Mouse (Mus musculus): ENCODE measurements around the gene St7.

St7 gene

DNA sequence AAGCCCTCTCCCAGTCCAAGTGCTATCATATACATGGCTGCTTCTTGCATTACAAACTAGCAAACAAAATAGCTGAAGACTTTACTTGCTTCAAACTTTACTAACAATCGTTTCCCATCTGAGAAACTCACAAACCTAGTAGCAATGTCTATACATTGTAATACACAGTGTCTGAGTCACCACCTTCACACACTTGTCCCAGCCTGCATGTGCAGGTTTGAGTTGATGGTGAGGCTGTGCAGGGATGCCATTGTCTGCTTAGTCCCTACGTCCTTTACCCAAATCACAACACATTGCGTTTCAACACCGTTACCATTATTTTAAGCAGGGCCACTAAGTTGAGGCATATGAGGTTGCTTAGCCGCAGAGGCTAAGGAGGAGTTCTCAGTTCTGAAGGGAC lies 26.7 kb downstream of the St7 start:
- DNase-seq (ENCODE audit: inconsistent age in 2 of 2, low spot score in 1 of 2) = no peak

DNA sequence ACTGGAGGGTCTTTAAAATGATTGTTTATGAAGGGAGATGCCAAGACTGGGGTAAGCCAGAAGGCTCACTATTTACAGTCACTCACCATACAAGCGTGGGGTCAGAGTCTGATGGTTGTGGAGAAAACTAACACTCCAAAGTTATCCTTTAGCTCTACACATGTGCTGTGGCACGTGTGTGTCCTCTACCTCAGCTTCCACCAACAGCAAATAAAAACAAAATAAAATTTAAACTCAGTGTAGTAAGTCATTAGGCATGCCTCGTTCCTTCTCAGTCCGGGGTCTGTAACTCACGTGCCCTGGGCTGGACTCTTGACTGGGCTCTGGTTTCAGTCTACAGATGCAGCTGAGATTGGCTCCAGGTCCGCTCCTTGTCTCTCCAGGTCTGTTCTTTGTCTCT lies 27.3 kb downstream of the St7 start:
- DNase-seq (ENCODE audit: inconsistent age in 2 of 2, low spot score in 1 of 2) = no peak

DNA sequence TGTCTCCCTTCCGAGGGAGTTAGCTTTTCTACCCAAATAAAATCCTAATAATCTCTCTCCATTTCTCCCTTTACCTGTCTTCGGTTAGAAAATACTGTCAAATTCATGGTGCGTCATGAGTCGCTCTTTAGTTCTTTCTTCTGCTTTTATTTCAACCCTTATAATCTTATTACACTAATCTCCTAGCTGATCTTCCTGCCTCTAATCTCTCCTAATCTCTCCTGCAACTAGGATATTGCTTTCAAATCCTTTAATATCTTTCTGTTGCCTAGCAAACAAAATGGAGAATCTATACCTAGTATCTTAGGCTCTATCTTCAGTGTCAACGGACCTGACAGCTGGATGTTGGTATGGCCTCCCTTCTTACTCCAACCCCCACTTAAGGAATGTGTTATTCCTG lies 29.0 kb downstream of the St7 start:
- DNase-seq (ENCODE audit: inconsistent age in 2 of 2, low spot score in 1 of 2) = no peak

DNA sequence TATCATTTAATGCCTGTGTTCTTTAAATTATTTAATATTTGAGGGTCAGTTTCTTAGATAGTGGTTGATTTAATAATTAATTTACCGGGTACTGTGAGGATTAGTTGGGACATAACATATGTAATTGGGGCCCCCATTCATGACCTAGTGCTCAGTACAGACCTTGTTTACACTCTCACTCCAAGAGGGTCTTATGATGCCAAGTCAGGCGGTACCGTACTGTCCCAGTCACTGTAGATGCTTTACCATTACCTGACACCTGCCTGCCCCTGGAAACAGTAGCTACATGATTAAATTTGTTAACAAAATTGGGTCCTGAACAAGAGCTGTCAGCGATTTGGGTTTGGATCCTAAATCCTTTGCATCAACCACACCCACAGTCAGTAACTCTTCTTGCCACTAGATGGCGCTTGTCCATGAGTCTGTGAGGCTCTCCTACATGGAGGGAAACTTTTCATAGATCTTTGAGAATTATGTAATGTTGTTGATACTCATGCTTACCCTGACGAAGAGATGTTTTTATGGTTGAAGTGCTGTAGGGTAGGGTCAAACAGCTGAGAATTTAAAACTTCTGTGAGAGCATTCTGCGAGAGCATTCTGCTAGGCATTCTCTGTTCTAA lies 33.2 kb downstream of the St7 start:
- peak; percentile 53 to 87 for DNase-seq (ENCODE audit: inconsistent age in 2 of 2, low spot score in 1 of 2)

DNA sequence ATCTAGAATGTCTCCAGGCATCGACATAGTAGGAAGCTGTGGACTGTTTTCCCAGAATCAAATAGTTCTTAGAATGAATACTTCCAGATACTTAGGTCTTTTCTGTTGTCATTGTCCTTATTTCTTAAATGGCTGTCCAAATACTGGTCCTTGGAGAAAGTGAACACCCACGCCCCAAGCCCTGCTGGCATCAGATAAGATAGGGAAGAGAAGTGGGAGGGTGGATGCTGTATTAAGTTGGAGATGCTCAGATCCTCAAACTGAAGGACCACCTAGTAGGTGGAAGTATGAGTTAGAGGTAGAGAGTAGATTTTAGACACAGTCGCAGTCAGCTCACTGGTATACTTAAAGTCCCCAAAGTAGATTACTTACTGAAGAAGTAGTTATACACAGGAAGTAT lies 34.5 kb downstream of the St7 start:
- no peak for DNase-seq (ENCODE audit: inconsistent age in 2 of 2, low spot score in 1 of 2)

DNA sequence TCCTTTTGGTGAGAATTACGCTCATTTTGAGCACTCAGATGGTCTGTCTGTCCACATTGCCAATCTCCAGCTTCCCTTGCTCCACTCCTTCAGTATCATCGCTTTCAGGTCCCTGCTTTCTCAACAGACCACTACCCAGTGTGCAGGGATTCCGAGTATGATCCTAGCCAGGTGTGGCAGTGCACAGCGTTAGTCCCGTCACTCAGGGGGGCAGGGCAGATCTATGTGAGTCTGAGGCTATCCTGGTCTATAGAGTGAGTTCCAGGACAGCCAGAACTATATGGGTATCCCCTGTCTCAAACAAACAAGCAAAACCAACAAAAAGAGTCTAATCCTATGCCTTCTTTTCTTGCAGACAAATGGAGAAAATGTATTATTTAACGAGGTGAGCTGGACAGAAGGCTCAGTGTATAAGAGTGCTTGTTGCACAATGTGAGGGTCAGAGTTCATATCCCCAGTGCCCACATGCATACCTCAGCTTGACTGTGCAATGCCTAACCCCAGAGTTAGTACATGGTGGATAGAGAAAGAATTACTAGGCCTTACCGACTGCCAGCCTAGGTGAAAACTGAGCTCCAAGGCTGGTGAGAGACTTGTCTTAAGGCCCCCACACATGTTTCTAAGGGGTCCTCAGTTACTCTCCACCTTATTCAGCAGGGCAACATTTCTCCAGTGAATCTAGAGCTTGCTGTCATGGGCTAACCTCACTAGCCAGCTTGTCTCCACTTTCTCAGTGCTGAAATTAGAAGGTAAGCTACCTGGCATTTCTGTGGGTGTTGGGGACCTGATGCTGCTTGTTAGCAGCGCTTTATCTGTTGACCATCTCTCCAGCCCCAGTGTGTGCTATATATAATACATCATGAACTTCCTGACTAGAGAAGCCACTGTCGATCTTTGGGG lies 35.4 kb downstream of the St7 start:
- DNase-seq (ENCODE audit: inconsistent age in 2 of 2, low spot score in 1 of 2) = no peak

DNA sequence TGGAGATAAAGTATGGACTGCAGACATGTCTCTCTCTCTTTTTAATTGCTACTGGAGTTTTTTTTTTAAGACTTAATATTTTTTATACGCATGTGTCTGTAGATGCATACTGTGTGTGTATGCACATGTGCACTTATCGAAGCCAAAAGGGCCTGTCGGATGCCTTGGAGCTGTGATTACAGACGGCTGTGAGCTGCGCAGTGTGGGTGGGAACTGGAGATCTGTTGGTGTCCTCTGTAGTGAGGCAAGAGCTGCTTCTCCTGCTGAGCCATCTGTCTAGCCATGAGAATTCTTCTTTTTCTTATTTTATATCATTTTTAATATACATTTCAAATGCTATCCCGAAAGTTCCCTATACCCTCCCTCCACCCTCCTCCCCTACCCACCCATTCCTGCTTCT lies 37.4 kb downstream of the St7 start:
- no peak for DNase-seq (ENCODE audit: inconsistent age in 2 of 2, low spot score in 1 of 2)

DNA sequence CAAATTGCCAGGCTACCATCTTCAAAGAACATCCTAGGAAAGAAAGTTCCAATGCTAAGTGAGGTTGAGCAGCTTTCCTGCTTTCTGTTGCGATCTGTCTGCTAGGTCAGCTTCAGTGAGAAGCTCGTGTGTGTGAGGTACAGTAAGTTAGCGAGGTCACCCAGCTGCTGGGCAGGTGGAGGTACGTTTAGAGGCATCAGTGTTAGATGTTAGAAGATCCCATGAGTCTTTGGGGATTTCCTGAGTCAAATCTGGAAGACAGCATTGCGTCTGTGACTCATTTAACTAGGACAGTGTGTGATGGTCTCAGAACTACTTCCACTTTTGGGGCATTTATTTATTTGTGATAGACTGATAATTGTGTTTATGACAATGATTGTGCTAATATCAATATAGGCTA lies 39.0 kb downstream of the St7 start:
- no peak for DNase-seq (ENCODE audit: inconsistent age in 2 of 2, low spot score in 1 of 2)

DNA sequence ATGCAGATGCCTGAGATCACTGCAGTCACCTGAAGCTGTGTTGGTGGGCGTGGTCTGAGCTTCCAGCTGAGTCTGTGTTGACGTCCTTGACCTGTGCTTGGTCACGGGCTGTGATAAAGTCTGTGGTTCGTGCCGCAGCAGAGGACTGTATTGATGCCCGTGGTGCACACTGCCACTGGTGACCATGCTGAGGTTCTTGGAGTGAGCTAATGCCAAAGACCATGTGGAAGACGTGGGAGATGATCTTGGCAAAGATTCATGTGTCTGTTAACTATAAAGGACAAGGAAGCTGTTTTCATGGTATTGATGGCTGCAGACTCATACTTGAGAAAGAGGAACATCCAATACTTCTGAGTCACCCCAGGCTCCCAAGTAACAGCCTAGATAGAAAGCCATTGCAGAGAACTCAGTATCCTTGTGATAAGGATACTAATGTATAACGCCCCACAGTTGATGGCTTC lies 41.2 kb downstream of the St7 start:
- peak; percentile 19 to 35 for DNase-seq (ENCODE audit: inconsistent age in 2 of 2, low spot score in 1 of 2)

DNA sequence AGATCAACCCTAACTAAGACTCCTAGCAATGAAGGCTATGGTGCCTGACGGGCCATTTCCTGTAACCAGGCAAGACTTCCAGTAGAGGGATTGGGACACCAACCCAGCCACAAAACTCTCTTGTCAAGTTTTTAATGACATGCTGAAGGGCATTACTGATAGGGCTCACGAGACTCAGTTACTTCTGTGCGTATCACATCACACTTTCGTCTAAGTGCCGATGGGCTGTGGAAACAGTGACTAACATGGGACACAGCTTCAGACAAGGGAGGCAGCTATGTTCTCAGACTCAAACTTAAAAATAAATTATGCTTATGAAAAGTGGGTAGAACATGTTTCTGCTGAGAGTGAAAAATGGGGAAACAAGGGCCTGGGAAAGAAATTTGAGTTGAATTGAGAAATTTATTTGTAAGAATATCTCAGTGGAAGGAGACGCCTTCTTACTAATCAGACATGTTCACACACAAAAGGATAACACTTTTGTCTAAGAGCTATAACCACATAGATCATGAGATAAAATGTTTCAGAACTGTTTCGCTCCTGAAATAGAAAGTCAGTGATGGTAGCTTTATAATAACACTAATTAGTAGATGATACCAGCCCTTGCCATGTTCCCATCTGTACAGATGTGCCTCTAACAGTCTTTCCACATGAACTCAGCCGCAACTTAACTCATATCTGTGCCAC lies 44.7 kb downstream of the St7 start:
- DNase-seq (ENCODE audit: inconsistent age in 2 of 2, low spot score in 1 of 2) = no peak

DNA sequence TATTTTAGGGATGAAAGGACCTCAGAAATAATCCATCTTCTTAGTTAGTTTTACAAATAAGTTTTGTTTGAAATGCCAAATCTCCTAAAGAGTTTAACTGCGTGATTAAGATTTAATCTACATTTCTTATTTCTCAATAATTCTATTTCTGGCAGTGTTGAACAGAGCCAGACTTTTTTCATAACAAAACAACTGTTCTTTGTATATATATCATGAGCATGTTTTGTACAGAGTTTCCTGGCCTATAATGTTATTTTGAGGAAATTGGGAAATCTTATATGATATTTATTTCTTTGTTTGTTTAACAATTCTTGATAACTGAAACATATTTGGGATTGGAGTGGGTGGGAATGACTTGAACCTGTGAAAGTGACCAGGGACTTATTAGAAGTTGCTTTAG lies 47.4 kb downstream of the St7 start:
- no peak for DNase-seq (ENCODE audit: inconsistent age in 2 of 2, low spot score in 1 of 2)

DNA sequence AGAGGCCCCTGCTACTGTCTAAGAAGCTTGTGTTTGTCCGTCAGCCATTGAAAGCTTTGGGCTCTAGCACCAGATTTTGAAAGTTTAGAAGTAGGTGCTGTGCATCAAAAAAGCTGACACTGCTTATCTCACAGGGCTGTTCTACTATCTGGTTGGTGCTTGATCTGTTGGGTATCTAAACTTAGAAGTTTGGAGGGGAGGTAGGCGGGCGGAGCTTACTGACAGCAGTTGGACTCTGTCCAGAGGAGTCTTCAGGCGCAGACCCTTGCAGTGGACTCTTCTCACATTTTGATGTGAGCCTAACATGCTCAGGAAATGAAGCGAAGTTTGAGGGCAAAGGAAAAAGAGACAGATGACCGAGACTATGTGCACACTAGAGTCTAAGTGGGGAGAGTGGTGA lies 48.9 kb downstream of the St7 start:
- DNase-seq (ENCODE audit: inconsistent age in 2 of 2, low spot score in 1 of 2) = no peak

DNA sequence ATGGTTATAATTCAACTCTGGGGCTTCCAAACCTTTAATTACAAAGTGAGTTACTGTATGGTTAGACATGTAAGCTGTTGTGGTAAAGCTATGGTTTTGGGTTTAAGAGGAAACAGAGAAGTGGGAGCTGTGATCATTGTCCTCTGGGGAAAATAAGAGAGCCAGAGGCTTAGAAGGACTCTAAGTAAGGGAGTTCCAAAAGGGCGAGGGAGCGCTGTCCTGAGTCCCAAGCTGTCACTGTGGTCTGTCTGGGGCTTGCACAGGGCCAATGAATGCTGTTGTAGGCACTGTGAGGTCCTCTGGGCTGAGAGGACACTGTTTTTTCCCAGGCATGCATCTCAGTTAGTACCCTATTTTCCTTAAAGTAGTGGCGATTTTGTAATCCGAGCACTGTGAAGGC lies 49.5 kb downstream of the St7 start:
- no peak for DNase-seq (ENCODE audit: inconsistent age in 2 of 2, low spot score in 1 of 2)

DNA sequence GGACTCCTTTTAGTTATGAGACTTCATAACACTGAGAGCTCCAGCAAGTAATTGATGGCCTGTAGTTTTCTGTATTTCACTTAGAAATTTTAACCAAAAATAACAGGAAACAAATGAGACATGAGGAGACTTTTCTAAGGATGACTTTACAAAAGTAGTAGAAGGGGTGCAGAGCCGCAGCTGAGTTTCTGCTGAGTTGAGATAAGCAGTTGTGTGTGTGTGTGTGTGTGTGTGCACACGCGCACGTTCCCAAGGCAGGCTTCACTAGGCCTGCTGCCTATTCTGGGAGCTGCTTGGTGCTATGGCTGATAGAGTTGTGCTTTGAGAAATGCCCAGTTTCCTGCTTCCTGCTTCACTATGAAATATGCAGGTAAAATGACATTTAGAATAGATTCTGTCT lies 50.6 kb downstream of the St7 start:
- no peak for DNase-seq (ENCODE audit: inconsistent age in 2 of 2, low spot score in 1 of 2)

DNA sequence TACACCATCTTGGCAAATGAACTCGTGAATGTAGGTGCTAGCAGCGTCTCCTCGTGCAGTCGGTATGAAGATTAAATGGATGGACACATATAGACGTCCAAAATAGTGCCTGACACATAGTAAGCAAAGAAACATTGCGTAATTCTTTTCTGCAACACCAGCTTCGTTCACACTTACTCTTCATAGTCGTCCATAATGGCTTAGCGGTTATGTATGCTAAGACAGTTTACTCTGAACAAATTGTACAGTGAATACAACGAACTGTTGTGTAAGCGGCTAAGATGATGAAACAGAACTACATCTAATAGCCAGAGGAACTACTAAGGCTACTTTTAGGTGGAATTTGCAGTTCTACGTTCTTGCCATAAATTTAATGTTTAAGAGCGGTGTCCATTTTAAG lies 55.0 kb downstream of the St7 start:
- DNase-seq (ENCODE audit: inconsistent age in 2 of 2, low spot score in 1 of 2) = no peak

DNA sequence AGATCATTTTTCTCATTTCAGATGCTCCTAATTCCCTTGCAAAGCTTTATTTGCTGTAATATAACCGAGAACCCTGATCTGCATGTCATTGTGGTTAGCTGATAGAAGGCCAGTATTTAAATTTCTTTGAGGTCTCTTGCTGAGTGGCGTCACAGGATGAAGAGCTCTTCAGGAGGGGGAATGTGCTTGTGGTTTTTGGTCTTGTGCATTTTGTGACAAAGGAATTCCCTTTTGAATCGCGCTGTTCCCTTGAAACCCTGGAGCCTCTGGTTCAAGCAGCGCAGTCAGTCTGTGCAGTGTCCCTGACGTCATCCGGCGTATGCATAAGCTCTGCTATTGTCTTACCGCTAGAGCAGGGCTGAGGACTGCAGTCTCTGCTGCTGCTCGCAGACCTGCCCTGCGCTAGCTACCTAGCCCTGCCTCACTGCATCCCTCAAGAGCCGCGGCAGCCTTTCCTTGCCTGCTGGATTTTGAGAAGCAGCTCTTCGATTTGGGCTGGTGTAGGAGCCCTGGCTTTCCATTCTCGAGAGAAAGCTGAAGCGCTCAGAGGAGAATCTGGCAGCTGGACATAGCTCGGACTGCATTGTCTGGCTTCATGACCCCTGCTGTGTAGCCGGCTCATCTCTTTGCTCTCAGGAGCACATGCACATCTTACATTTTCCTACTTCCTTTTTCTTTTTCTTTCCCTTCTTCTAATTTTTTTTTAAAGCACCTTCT lies 56.3 kb downstream of the St7 start:
- peak; percentile 62 to 85 for DNase-seq (ENCODE audit: inconsistent age in 2 of 2, low spot score in 1 of 2)

DNA sequence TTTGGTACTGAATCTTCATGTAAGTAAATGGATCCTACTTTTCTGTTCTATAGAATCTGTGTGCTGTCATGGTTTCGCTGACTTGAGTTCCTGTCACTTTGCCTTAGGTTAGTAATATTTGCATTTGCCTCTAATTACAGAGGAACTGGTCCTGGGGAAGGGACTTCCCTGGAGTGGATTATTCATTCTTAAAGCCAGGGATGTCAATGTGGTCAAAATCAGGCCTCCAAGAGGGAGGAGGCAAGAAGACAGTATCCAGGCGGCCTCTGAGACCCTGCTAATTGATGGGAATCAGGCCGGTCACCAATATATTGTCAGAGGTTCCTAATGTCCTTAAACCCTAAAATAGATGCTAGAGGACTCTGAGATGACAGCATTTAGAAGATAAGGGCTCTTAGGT lies 56.9 kb downstream of the St7 start:
- peak in 1 of 2 experiments; percentile 35 for DNase-seq (ENCODE audit: inconsistent age in 2 of 2, low spot score in 1 of 2)

DNA sequence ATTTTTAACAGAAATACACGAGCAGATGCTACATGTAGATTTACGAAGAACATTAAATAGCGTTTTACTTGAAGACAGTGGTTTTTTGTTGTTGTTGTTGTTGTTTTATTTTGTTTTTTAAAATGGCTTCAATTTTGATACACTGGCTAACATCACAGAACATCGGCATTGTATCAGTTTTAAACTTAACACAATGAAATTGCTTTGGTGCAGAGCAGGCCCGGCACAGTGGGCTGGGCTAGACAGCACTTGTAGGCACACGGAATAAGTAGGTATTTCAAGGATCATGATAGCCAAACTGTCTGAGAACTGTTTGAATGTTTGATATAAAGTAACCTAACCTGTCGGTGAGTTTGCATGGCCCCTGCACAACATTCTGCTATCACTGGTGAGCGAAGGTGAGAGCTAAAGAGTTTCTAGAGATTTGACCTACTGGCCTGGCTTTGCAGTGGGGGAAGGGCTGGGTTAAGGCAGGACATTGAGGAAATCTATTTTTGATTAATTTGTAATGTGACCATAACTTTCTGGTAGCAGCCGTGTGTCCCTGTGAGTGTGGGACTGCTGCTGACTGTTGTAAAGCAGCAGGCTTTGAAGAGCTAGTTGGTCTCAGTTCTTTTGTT lies 57.4 kb downstream of the St7 start:
- DNase-seq (ENCODE audit: inconsistent age in 2 of 2, low spot score in 1 of 2) = no peak

DNA sequence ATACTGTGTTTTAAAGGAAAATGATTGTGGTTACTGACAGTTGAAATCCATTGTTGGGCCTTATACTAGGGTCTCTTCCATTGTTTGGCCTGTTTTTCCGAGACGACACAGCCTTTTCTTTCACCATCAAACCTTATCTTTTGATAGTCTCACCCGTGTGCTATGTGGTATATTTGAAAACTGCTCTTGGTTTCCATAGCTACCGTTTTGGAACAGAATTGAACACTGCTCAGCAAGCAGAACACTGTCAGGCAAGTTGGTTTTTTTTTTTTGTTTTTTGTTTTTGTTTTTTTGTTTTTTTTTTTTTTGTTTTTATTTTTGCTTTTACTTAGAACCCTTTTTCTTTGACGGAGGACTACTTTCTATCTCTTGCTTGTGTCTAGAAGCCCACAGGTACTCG lies 58.2 kb downstream of the St7 start:
- no peak for DNase-seq (ENCODE audit: inconsistent age in 2 of 2, low spot score in 1 of 2)

DNA sequence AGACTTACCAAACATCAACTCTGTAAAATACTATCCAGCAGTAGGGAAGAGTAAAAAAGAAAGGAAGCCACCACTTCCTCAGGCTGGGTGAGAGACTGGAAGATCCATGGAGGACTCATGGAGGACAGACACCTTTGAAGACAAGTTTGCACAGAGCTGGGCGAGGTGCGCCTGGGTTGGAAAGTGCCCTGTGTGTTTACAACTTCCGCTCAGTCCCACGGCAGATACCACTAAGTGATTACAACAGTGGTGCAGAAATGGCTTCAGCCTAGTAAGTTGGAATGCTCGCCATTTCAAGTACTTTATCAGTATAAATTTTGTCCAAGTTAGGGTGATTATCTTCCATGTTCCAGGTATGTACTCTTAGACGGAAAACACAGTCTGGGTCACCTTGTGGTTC lies 63.2 kb downstream of the St7 start:
- DNase-seq (ENCODE audit: inconsistent age in 2 of 2, low spot score in 1 of 2) = no peak

DNA sequence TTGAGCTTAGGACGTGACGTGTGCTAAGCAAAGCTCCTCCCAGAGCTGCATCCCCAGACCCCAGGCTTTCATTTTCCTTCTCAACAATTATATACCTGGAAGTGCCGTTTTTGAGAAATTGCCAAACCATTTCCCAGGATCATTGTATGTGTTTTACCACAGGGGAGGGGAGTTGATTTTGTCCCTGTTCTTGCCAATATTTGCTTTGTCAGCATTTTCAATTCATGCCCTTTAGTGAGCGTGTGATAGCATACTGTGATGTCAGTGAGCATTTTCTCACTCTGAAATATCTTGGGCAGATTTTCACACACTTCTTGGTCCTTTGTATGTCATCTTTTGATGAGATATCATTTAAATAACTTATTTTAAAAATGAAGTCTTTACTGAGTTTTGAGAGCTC lies 65.8 kb downstream of the St7 start:
- no peak for DNase-seq (ENCODE audit: inconsistent age in 2 of 2, low spot score in 1 of 2)
